ENCODE assay signal across 8 mouse cellular contexts in genomic region chr3:53463046-53463764, GRCm38 (mm10). TPM values are rescaled to one million over a fixed set of nuclear protein-coding genes. Genes with fewer than 3 reads are reported as not detected.
DNase-seq lines count a peak whose midpoint lies in the region; ATAC-seq lines count a peak whose summit lies in the region.

TSS of gene Nhlrc3 (minus strand) at chr3:53463332.
TSS of gene Proser1 (plus strand) at chr3:53463666.

- peak; percentile 97 for ATAC-seq in hindbrain, embryonic 15.5 days (ENCODE audit: low FRiP score, low read depth)

- H3K4me2 ChIP-seq in hindbrain, embryonic 15.5 days: peak within 1 kb of the TSS; percentile 91

- H3K27me3 ChIP-seq in hindbrain, embryonic 15.5 days: no peaks in the 10 kb centered on the region

- peak; percentile 88 for DNase-seq in R1 (ENCODE audit: low read depth, low spot score)
- DNase-seq in cerebellum, postnatal 25 days: peak; percentile 98
- peak; percentile 93 for DNase-seq in frontal cortex, postnatal 25 days (ENCODE audit: low spot score in 2 of 2)
- peak; percentile 94 for DNase-seq in left cerebral cortex, adult 11 months (ENCODE audit: low spot score)
- DNase-seq in lung, postnatal 4 days: peak; percentile 96 to 98
- peak; percentile 97 for DNase-seq in retina, postnatal 7 days (ENCODE audit: low read depth, low spot score)
- peak; percentile 94 for DNase-seq in urinary bladder, adult 2 months (ENCODE audit: low spot score)

- H3K4me1 ChIP-seq in hindbrain, embryonic 15.5 days (replicated peaks): peaks cover 40% of the 10 kb centered on the region

- peak within 1 kb of the TSS; percentile 89 for H3K27ac ChIP-seq in hindbrain, embryonic 15.5 days (replicated peaks)

- WGBS in hindbrain, embryonic 15.5 days: under 1% methylated on average over 52 of the region's 52 CpGs

- peak within 1 kb of the TSS; percentile 91 for H3K4me3 ChIP-seq in hindbrain, embryonic 15.5 days

- H3K36me3 ChIP-seq in hindbrain, embryonic 15.5 days: peaks cover 15% of the 10 kb centered on the region; the same call in 1 of the 2 replicates

- H3K9ac ChIP-seq in hindbrain, embryonic 15.5 days: peak within 1 kb of the TSS; percentile 80

- no peaks in the 10 kb centered on the region for H3K9me3 ChIP-seq in hindbrain, embryonic 15.5 days

RNA-seq across cellular contexts. Expression of gene Nhlrc3, which starts in this region (rescaled TPM):
- 8.6 and 8.8 TPM in 2 replicates for polyA plus RNA-seq in hindbrain, embryonic 15.5 days (2015; fragmentation: Nextera tagmentation; extraction: Ambion mirVana)
- polyA plus RNA-seq in urinary bladder, adult 2 months (2012; rRNA removed): 9.4 and 11.5 TPM in 2 replicates

RNA-seq across cellular contexts. Expression of gene Proser1, which starts in this region (rescaled TPM):
- polyA plus RNA-seq in hindbrain, embryonic 15.5 days (2015; fragmentation: Nextera tagmentation; extraction: Ambion mirVana): 18.0 and 19.8 TPM in 2 replicates
- 4.7 and 10.3 TPM in 2 replicates for polyA plus RNA-seq in urinary bladder, adult 2 months (2012; rRNA removed)

Comparison
In these comparisons a context has a peak if more than half of its experiments do, and no peak if none do; other contexts are left out.
1. Peak in every context shown above with its lines: DNase-seq, ATAC-seq, H3K4me3 ChIP-seq and H3K27ac ChIP-seq.